Comparison of ENCODE assay signal across 22 mouse cellular contexts in genomic region chr5:31860831-31861624, GRCm38 (mm10).
DNase-seq lines count a peak whose midpoint lies in the region; ATAC-seq and TF ChIP-seq lines count a peak whose summit lies in the region.
"Had no signal": no experiment of that assay in that cellular context is flagged by ENCODE, and none has a peak within 500 bp of the region (broad histone marks: within the 10 kb centered on the region; RNA-seq: fewer than 3 reads in every experiment).

No protein-coding gene starts in this region.

- ATAC-seq in megakaryocyte-erythroid progenitor cell, adult 5-6 weeks (replicated peaks; ENCODE audit: low FRiP score, low TSS enrichment, poor library complexity, severe bottlenecking) = peak; percentile 71
- ATAC-seq: forebrain, embryonic 13.5 days; midbrain, embryonic 13.5 days had no signal

- DNase-seq in 416B (ENCODE audit: low read depth) = peak; percentile 58
- DNase-seq in MEL (ENCODE audit: low read depth, low spot score) = peak; percentile 76
- no peak for DNase-seq in heart, adult 9 months (ENCODE audit: low spot score in 2 of 2)
- no peak for DNase-seq in heart, postnatal 10 days
- no peak for DNase-seq in retina, embryonic 14.5 days (ENCODE audit: low spot score)
- DNase-seq: adrenal gland, postnatal 10 days; cerebellum, adult 2 months; cerebellum, postnatal 25 days; gastrocnemius, postnatal 10 days; kidney, adult 8-10 months; kidney, postnatal 14 days; lung, postnatal 4 days; retina, postnatal 1 day; thymus, postnatal 14 days had no signal

- no peaks in the 10 kb centered on the region for H3K27me3 ChIP-seq in MEL (ENCODE audit: control insufficient read depth in 1 of 2, insufficient read depth in 2 of 2, low read length in 2 of 2)
- H3K27me3 ChIP-seq: forebrain, embryonic 13.5 days; heart, embryonic 13.5 days; hindbrain, embryonic 13.5 days; midbrain, embryonic 13.5 days had no signal

- TF ChIP-seq CTCF in MEL (IDR thresholded peaks at IDR 0.05 in 2 of 3, conservative IDR thresholded peaks at IDR 0.05 in 1 of 3; ENCODE audit: control insufficient read depth in 1 of 3, insufficient read depth in 1 of 3, low read depth in 2 of 3, low read length in 3 of 3, poor library complexity in 1 of 3, severe bottlenecking in 1 of 3) = no peak
- TF ChIP-seq CTCF in embryonic fibroblast, embryonic 13.5 days (IDR thresholded peaks at IDR 0.05; ENCODE audit: borderline replicate concordance, insufficient read depth, low read length) = no peak

- H3K4me1 ChIP-seq in MEL (ENCODE audit: control insufficient read depth in 1 of 2, insufficient read depth in 2 of 2, low read length in 2 of 2) = peaks cover 15 to 21% of the 10 kb centered on the region in 2 experiments
- H3K4me1 ChIP-seq in embryonic fibroblast, embryonic 13.5 days (ENCODE audit: control insufficient read depth, insufficient read depth, low read length) = peaks cover 12% of the 10 kb centered on the region
- H3K4me1 ChIP-seq: forebrain, embryonic 13.5 days; hindbrain, embryonic 13.5 days; midbrain, embryonic 13.5 days; neural tube, embryonic 12.5 days had no signal

- TF ChIP-seq EP300 in MEL (IDR thresholded peaks at IDR 0.05; ENCODE audit: low read depth in 1 of 2, low read length in 2 of 2) = peak; percentile 44 to 71

- peaks cover 0 to 27% of the 10 kb centered on the region in 2 experiments; a peak in 2 of 4 replicates for H3K36me3 ChIP-seq in MEL (ENCODE audit: control insufficient read depth in 1 of 2, insufficient read depth in 2 of 2, low read length in 2 of 2)
- H3K36me3 ChIP-seq: heart, embryonic 13.5 days; hindbrain, embryonic 13.5 days; limb, embryonic 10.5 days; midbrain, embryonic 13.5 days; neural tube, embryonic 12.5 days had no signal

- H3K79me2 ChIP-seq in MEL (ENCODE audit: control insufficient read depth, insufficient read depth, low read length, poor library complexity) = no peaks in the 10 kb centered on the region

- TF ChIP-seq POLR2A in MEL (IDR thresholded peaks at IDR 0.05; ENCODE audit: control insufficient read depth in 1 of 2, insufficient read depth in 1 of 2, low read depth in 1 of 2, low read length in 2 of 2, poor library complexity in 1 of 2) = no peak
- TF ChIP-seq POLR2A in embryonic fibroblast, embryonic 13.5 days (IDR thresholded peaks at IDR 0.05; ENCODE audit: low read depth, low read length) = no peak

- no peak for TF ChIP-seq RAD21 in MEL (IDR thresholded peaks at IDR 0.05; ENCODE audit: low read depth, low read length)

- H3K9ac ChIP-seq in MEL (ENCODE audit: control insufficient read depth, low read depth, low read length, poor library complexity, severe bottlenecking) = peak overlapping the region; percentile 15
- H3K9ac ChIP-seq: forebrain, embryonic 13.5 days; heart, embryonic 13.5 days; hindbrain, embryonic 13.5 days; midbrain, embryonic 13.5 days; neural tube, embryonic 12.5 days had no signal

- peak overlapping the region; percentile 65 for H3K27ac ChIP-seq in MEL (ENCODE audit: control insufficient read depth, low read depth, low read length)
- H3K27ac ChIP-seq in embryonic fibroblast, embryonic 13.5 days (ENCODE audit: insufficient read depth, low read length) = peak overlapping the region; percentile 95
- H3K27ac ChIP-seq: forebrain, embryonic 13.5 days; heart, embryonic 13.5 days; hindbrain, embryonic 13.5 days; limb, embryonic 10.5 days; midbrain, embryonic 13.5 days; neural tube, embryonic 12.5 days had no signal

- H3K4me3 ChIP-seq in MEL (ENCODE audit: control insufficient read depth in 1 of 2, insufficient read depth in 1 of 2, low read depth in 2 of 2, low read length in 2 of 2) = peak overlapping the region; percentile 1 to 10; a peak in 1 of 4 replicates
- no peak overlapping the region for H3K4me3 ChIP-seq in embryonic fibroblast, embryonic 13.5 days (ENCODE audit: insufficient read depth, low read length)
- H3K4me3 ChIP-seq: forebrain, embryonic 13.5 days; heart, embryonic 13.5 days; hindbrain, embryonic 13.5 days; limb, embryonic 10.5 days; midbrain, embryonic 13.5 days; neural tube, embryonic 12.5 days had no signal

- no peaks in the 10 kb centered on the region for H3K9me3 ChIP-seq in MEL (replicated peaks; ENCODE audit: insufficient read depth, low read length)
- H3K9me3 ChIP-seq: forebrain, embryonic 13.5 days; heart, embryonic 13.5 days; hindbrain, embryonic 13.5 days; limb, embryonic 10.5 days; midbrain, embryonic 13.5 days; neural tube, embryonic 12.5 days had no signal

- intact Hi-C loops in heart, postnatal 10 days (cut with DNase I) = no loop called here

TF ChIP-seq in MEL, 35 proteins besides CTCF, POLR2A, EP300 and RAD21:
- TF ChIP-seq GATA1 (IDR thresholded peaks at IDR 0.05; ENCODE audit: low read depth, low read length) = peak; percentile 55
- TF ChIP-seq MAFK (IDR thresholded peaks at IDR 0.05; ENCODE audit: borderline replicate concordance, low read depth, low read length) = peak; percentile 65; the same call in 1 of the 2 replicates
- TF ChIP-seq MYC (IDR thresholded peaks at IDR 0.05; ENCODE audit: low read depth, low read length) = 0 out of 2 replicates have a peak, but pooled peaks have one; percentile 47
- peak; percentile 86 for TF ChIP-seq GABPA (IDR thresholded peaks at IDR 0.05; ENCODE audit: low read depth, low read length)
- TF ChIP-seq UBTF (IDR thresholded peaks at IDR 0.05; ENCODE audit: borderline replicate concordance, insufficient read depth, low read depth, low read length) = no peak
- TF ChIP-seq TBP (IDR thresholded peaks at IDR 0.05; ENCODE audit: low read depth, low read length) = 0 out of 2 replicates have a peak, but pooled peaks have one; percentile 14
- TF ChIP-seq NELFE (IDR thresholded peaks at IDR 0.05; ENCODE audit: low read depth, low read length) = peak; percentile 31; the same call in 1 of the 2 replicates
- peak; percentile 67 for TF ChIP-seq TAL1 (IDR thresholded peaks at IDR 0.05; ENCODE audit: low read length)
- no peak for TF ChIP-seq MXI1 (IDR thresholded peaks at IDR 0.05; ENCODE audit: low read depth, low read length)

Comparison
In these comparisons a context has a peak if more than half of its experiments do, and no peak if none do; other contexts are left out.
1. DNase-seq: peak in 416B (single experiment) and MEL (single experiment); none in heart, adult 9 months (0 of 2), heart, postnatal 10 days (0 of 2) and retina, embryonic 14.5 days (single experiment).